Comparison of ENCODE assay signal across 13 mouse cellular contexts in genomic region chr15:88675998-88676397, GRCm38 (mm10).
"Had no signal": no experiment of that assay in that cellular context is flagged by ENCODE, and none has a peak within 500 bp of the region (broad histone marks: within the 10 kb centered on the region; RNA-seq: fewer than 3 reads in every experiment).

No protein-coding gene starts in this region.

- H3K9ac ChIP-seq: liver, embryonic 15.5 days; midbrain, embryonic 13.5 days had no signal

- H3K4me1 ChIP-seq: limb, embryonic 10.5 days; liver, embryonic 15.5 days; midbrain, embryonic 13.5 days had no signal

- H3K27me3 ChIP-seq: liver, embryonic 15.5 days; midbrain, embryonic 13.5 days had no signal

- H3K27ac ChIP-seq: left cerebral cortex, adult 2 months; limb, embryonic 10.5 days; liver, embryonic 15.5 days; midbrain, embryonic 13.5 days; stomach, postnatal 0 days had no signal

- H3K36me3 ChIP-seq: limb, embryonic 10.5 days; liver, embryonic 15.5 days; midbrain, embryonic 13.5 days had no signal

- ATAC-seq: lung, postnatal 0 days; midbrain, embryonic 13.5 days had no signal

- H3K4me2 ChIP-seq: liver, embryonic 11.5 days; liver, embryonic 15.5 days; midbrain, embryonic 13.5 days had no signal

- H3K4me3 ChIP-seq: left cerebral cortex, adult 2 months; limb, embryonic 10.5 days; liver, embryonic 15.5 days; midbrain, embryonic 13.5 days had no signal

- H3K9me3 ChIP-seq: limb, embryonic 10.5 days; liver, embryonic 15.5 days; midbrain, embryonic 13.5 days had no signal

- DNase-seq: kidney, postnatal 25 days; lung, adult 2 months; lung, postnatal 36 days; right cerebral cortex, adult 18-20 months; right cerebral cortex, postnatal 25 days; thymus, postnatal 4 days had no signal
